Mouse (Mus musculus): ENCODE results near the gene Pde3a. TPM values are rescaled to one million over a fixed set of nuclear protein-coding genes. Genes with fewer than 3 reads are reported as not detected.

Gene Pde3a
- polyA plus RNA-seq, 1 experiment from 2014 or later: 8.5 TPM

DNA sequence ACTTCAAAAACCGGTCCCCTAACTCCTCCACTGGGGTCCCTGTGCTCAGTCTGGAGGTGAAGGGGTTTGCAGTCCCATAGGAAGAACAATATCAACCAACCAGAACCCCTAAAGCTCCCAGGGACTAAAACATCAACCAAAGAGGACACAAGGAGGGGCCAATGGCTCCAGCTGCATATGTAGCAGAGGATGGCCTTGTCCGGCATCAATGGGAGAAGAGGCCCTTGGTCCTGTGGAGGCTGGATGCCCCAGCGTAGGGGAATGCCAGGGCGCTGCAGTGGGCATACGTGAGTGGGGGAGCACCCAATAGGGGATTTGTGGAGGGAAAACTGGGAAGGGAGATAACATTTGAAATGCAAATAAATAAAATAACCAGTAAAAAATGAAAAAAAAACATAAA is 19.8 kb downstream of the Pde3a start:
- no peak overlapping the region for H3K27ac ChIP-seq (replicated peaks)
- H3K27me3 ChIP-seq (replicated peaks): no peaks in the 10 kb centered on the region
- H3K9ac ChIP-seq: no peak overlapping the region
- peaks cover 71% of the 10 kb centered on the region for H3K4me1 ChIP-seq
- H3K36me3 ChIP-seq: no peaks in the 10 kb centered on the region
- WGBS: 88% methylated on average over 5 of the region's 5 CpGs
- H3K9me3 ChIP-seq: no peaks in the 10 kb centered on the region
- H3K4me3 ChIP-seq: no peak overlapping the region
- H3K4me2 ChIP-seq: no peak overlapping the region
- no peak for ATAC-seq (ENCODE audit: extremely low read depth, insufficient number of reproducible peaks, low FRiP score, low TSS enrichment)

- Histone ChIP-seq H3K9me3 (no peaks in the 10 kb centered on the region), H3K4me1 (peaks cover 63% of the 10 kb centered on the region), H3K27ac (replicated peaks) (no peak overlapping the region), H3K4me3 (no peak overlapping the region), H3K4me2 (no peak overlapping the region), H3K27me3 (replicated peaks) (no peaks in the 10 kb centered on the region), H3K9ac (no peak overlapping the region), H3K36me3 (no peaks in the 10 kb centered on the region)
- 82% methylated on average over 5 of the region's 5 CpGs for WGBS
- ATAC-seq (ENCODE audit: extremely low read depth, insufficient number of reproducible peaks, low FRiP score, low TSS enrichment): no peak
Measured at GRCm38 (mm10) chr6:141271133-141271532, 22.1 kb downstream of the Pde3a start.

DNA sequence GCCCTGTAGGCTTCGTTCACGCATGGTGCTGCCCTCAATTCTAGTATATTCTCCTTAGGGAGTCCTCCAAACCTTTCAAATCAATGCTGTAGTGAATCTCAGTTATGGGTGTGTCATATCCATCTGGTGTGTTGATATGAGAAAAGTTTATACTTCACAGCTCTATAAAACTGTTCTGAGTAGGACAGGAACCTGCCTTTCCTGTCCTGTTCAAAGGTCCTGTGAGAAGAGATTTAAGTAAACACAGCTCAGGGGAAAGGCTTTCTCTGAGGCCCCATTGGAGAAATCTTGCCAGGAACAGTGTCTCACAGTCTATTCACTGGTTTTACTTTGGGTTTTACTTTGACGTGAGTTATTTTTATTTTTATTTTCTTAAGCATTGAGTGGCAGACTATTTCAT is 22.5 kb downstream of the Pde3a start:
- H3K4me1 ChIP-seq: peaks cover 59% of the 10 kb centered on the region
- no peaks in the 10 kb centered on the region for H3K27me3 ChIP-seq (replicated peaks)
- no peaks in the 10 kb centered on the region for H3K36me3 ChIP-seq
- no peak overlapping the region for H3K4me2 ChIP-seq
- no peak overlapping the region for H3K4me3 ChIP-seq
- WGBS: 78% methylated on average over 3 of the region's 3 CpGs
- no peak for ATAC-seq (ENCODE audit: extremely low read depth, insufficient number of reproducible peaks, low FRiP score, low TSS enrichment)
- H3K27ac ChIP-seq (replicated peaks): no peak overlapping the region
- no peaks in the 10 kb centered on the region for H3K9me3 ChIP-seq
- no peak overlapping the region for H3K9ac ChIP-seq

DNA sequence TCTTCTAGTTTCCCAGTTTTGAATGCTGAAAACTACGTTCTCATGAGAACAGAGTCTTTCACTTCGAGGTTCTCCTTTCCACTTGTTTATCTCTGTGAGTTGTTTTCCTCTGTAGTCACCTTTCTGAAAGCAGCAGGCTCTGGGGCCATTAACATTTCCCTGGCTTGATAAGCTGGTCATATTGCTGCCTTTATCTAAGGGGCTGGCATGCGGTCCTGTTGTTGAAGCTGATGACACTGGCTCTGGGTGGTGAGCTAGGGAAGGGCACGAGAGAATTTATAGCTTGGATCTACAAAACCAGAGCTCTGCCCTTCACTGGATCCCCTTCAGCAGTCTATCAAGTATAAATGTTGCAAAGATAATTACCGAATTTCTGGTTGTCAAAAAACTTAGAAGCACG is 24.6 kb downstream of the Pde3a start:
- Histone ChIP-seq H3K9me3 (no peaks in the 10 kb centered on the region), H3K4me3 (no peak overlapping the region), H3K9ac (no peak overlapping the region), H3K27me3 (replicated peaks) (no peaks in the 10 kb centered on the region), H3K4me1 (peaks cover 43% of the 10 kb centered on the region), H3K4me2 (peak overlapping the region; percentile 47), H3K27ac (replicated peaks) (peak overlapping the region; percentile 82), H3K36me3 (no peaks in the 10 kb centered on the region)
- ATAC-seq (ENCODE audit: extremely low read depth, insufficient number of reproducible peaks, low FRiP score, low TSS enrichment): no peak
- WGBS: 21% methylated on average over 6 of the region's 6 CpGs

- Histone ChIP-seq H3K4me1 (0 out of 2 replicates have a peak, but pooled peaks cover 2% of the 10 kb centered on the region), H3K27me3 (replicated peaks) (no peaks in the 10 kb centered on the region), H3K4me3 (no peak overlapping the region), H3K36me3 (no peaks in the 10 kb centered on the region), H3K9ac (no peak overlapping the region), H3K9me3 (no peaks in the 10 kb centered on the region), H3K4me2 (no peak overlapping the region), H3K27ac (replicated peaks) (no peak overlapping the region)
- no peak for ATAC-seq (ENCODE audit: extremely low read depth, insufficient number of reproducible peaks, low FRiP score, low TSS enrichment)
- WGBS: 77% methylated on average over 3 of the region's 3 CpGs
Measured at GRCm38 (mm10) chr6:141281685-141282084, 32.6 kb downstream of the Pde3a start.

GRCm38 (mm10) chr6:141282796-141283195 is 33.7 kb downstream of the Pde3a start:
- Histone ChIP-seq H3K4me3 (no peak overlapping the region), H3K9ac (no peak overlapping the region), H3K27me3 (replicated peaks) (no peaks in the 10 kb centered on the region), H3K36me3 (no peaks in the 10 kb centered on the region), H3K4me1 (0 out of 2 replicates have a peak, but pooled peaks cover 2% of the 10 kb centered on the region), H3K27ac (replicated peaks) (no peak overlapping the region), H3K9me3 (no peaks in the 10 kb centered on the region), H3K4me2 (no peak overlapping the region)
- no peak for ATAC-seq (ENCODE audit: extremely low read depth, insufficient number of reproducible peaks, low FRiP score, low TSS enrichment)
- WGBS: 78% methylated on average over 7 of the region's 7 CpGs

DNA sequence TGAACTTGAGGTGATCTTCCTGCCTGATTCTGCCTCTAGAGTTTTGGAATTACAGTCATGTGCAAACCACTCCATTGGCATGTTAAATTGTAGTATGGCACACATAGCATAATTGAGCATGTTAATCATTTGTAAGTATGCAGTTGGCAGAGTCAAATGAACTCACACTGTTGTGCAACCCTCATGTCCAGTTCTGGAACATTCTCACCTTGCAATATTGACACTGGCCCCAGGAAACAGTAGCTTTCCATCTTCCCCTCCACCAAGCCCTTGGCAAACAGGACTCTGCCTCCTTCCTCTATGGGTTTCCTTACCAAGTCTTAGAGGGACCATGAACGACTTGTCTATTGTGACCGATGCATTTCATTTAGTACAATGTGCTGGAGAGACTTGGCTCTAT is 42.1 kb downstream of the Pde3a start:
- no peaks in the 10 kb centered on the region for H3K9me3 ChIP-seq
- no peak overlapping the region for H3K4me2 ChIP-seq
- H3K9ac ChIP-seq: no peak overlapping the region
- peaks cover 10% of the 10 kb centered on the region for H3K36me3 ChIP-seq
- no peak overlapping the region for H3K4me3 ChIP-seq
- ATAC-seq (ENCODE audit: extremely low read depth, insufficient number of reproducible peaks, low FRiP score, low TSS enrichment): no peak
- no peak overlapping the region for H3K27ac ChIP-seq (replicated peaks)
- H3K27me3 ChIP-seq (replicated peaks): no peaks in the 10 kb centered on the region
- WGBS: 87% methylated on average over 2 of the region's 2 CpGs
- H3K4me1 ChIP-seq: peaks cover 8% of the 10 kb centered on the region; the same call in 1 of the 2 replicates

DNA sequence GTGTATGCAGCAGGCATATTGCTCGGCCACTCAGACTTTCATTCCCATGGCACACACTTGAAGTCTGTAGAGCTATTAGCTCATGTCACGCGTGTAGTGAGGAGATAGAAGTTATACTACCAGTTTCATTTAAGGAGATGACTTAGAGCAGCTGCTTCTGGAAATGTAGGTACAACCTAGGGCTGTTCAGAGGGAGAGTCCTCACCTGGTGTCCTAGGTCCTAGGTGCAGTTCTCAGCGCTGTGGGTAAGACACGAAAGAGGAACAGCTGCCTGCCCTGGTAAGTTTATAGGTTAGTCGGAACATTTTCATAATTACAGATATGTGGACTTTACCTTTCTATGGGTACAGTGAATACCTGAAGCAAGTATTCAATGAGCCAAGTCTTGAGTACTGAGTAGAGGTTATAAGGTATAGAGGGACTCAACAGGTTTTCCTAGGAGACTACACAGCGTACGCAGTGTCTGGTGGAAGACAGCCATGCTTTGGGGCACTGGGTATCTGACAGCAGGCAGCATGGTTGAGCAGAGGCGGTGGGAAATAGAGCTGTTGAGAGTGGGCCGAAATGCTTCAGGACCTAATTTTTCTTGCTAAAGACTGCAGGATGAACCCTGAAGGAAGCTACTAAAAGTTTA is 43.9 kb downstream of the Pde3a start:
- Histone ChIP-seq H3K4me2 (no peak overlapping the region), H3K27me3 (replicated peaks) (no peaks in the 10 kb centered on the region), H3K36me3 (peaks cover 10% of the 10 kb centered on the region), H3K4me3 (no peak overlapping the region), H3K27ac (replicated peaks) (no peak overlapping the region), H3K4me1 (peaks cover 8% of the 10 kb centered on the region; the same call in 1 of the 2 replicates), H3K9ac (no peak overlapping the region), H3K9me3 (no peaks in the 10 kb centered on the region)
- WGBS: 86% methylated on average over 10 of the region's 10 CpGs
- ATAC-seq (ENCODE audit: extremely low read depth, insufficient number of reproducible peaks, low FRiP score, low TSS enrichment): no peak

GRCm38 (mm10) chr6:141293460-141293853 is 44.4 kb downstream of the Pde3a start:
- Histone ChIP-seq H3K9ac (no peak overlapping the region), H3K27ac (replicated peaks) (no peak overlapping the region), H3K4me2 (no peak overlapping the region), H3K36me3 (peaks cover 10% of the 10 kb centered on the region), H3K4me1 (peaks cover 8% of the 10 kb centered on the region; the same call in 1 of the 2 replicates), H3K4me3 (no peak overlapping the region), H3K9me3 (no peaks in the 10 kb centered on the region), H3K27me3 (replicated peaks) (no peaks in the 10 kb centered on the region)
- WGBS: 78% methylated on average over 2 of the region's 2 CpGs
- ATAC-seq (ENCODE audit: extremely low read depth, insufficient number of reproducible peaks, low FRiP score, low TSS enrichment): no peak

- H3K4me3 ChIP-seq: no peak overlapping the region
- H3K9ac ChIP-seq: no peak overlapping the region
- no peaks in the 10 kb centered on the region for H3K9me3 ChIP-seq
- H3K36me3 ChIP-seq: peaks cover 9% of the 10 kb centered on the region
- H3K4me1 ChIP-seq: peaks cover 8% of the 10 kb centered on the region; the same call in 1 of the 2 replicates
- H3K27me3 ChIP-seq (replicated peaks): no peaks in the 10 kb centered on the region
- no peak overlapping the region for H3K4me2 ChIP-seq
- no peak overlapping the region for H3K27ac ChIP-seq (replicated peaks)
- 58% methylated on average over 3 of the region's 3 CpGs for WGBS
- ATAC-seq (ENCODE audit: extremely low read depth, insufficient number of reproducible peaks, low FRiP score, low TSS enrichment): no peak
Measured at GRCm38 (mm10) chr6:141295264-141295663, 46.2 kb downstream of the Pde3a start.

- no peak overlapping the region for H3K4me3 ChIP-seq
- peaks cover 10% of the 10 kb centered on the region for H3K36me3 ChIP-seq
- H3K4me1 ChIP-seq: peaks cover 16% of the 10 kb centered on the region
- no peaks in the 10 kb centered on the region for H3K27me3 ChIP-seq (replicated peaks)
- H3K4me2 ChIP-seq: no peak overlapping the region
- H3K9ac ChIP-seq: no peak overlapping the region
- no peak for ATAC-seq (ENCODE audit: extremely low read depth, insufficient number of reproducible peaks, low FRiP score, low TSS enrichment)
- 88% methylated on average over 14 of the region's 14 CpGs for whole genome bisulfite sequencing
- no peak overlapping the region for H3K27ac ChIP-seq (replicated peaks)
- H3K9me3 ChIP-seq: no peaks in the 10 kb centered on the region
Measured at GRCm38 (mm10) chr6:141301750-141302748, 53.0 kb downstream of the Pde3a start.

All from heart, embryonic 13.5 days (tissue).